Mouse (Mus musculus) liver, embryonic 14.5 days (tissue): ENCODE results near the gene Phactr4. TPM values are rescaled to one million over a fixed set of nuclear protein-coding genes. Genes with fewer than 3 reads are reported as not detected.

ENCODE experiments used
- ATAC-seq: fragments of 200-750 bp; cut with Nextera tagmentation; 2 replicates; pipeline ENCODE4 v1.8.0; 2017; ENCODE audit warnings: moderate number of reproducible peaks, mild to moderate bottlenecking, moderate library complexity; ENCODE audit not compliant: insufficient read depth
- DNase-seq, 3 experiments: peaks; one replicate each; pipeline ENCODE4 v3.0.0-alpha.2; 2012 to 2013; ENCODE audit warnings: low read depth in 3 of 3, low spot score in 3 of 3
- H3K27ac ChIP-seq: fragments of 300-500 bp; sonication (generic); 2 replicates; pipeline ENCODE4 v1.5.1; 2014; ENCODE audit warnings: moderate library complexity, mild to moderate bottlenecking, control low read depth, inconsistent platforms
- H3K27me3 ChIP-seq: fragments of 300-500 bp; sonication (generic); 2 replicates; pipeline ENCODE4 v1.6.1; 2014; ENCODE audit warnings: mild to moderate bottlenecking, low read length, moderate library complexity; ENCODE audit not compliant: control insufficient read depth, insufficient read depth
- H3K36me3 ChIP-seq: fragments of 300-500 bp; sonication (generic); replicated peaks from 2 replicates; pipeline ENCODE4 v1.6.1; 2014; ENCODE audit warnings: low read depth; ENCODE audit not compliant: control insufficient read depth, insufficient read depth
- H3K4me1 ChIP-seq, 2 experiments: fragments of 200-500 bp in 1 of 2; fragments of 300-500 bp in 1 of 2; sonication (generic) in 1 of 2; replicated peaks; 2 replicates each; pipeline ENCODE4 v1.6.1; 2012 to 2014; ENCODE audit warnings: antibody characterized with exemption in 1 of 2, inconsistent platforms in 1 of 2, low read length in 1 of 2; ENCODE audit not compliant: control insufficient read depth in 2 of 2, insufficient read depth in 2 of 2
- H3K4me2 ChIP-seq: fragments of 300-500 bp; sonication (generic); 2 replicates; pipeline ENCODE4 v1.6.1; 2014; ENCODE audit warnings: low read depth, mild to moderate bottlenecking, control low read depth, moderate library complexity
- H3K4me3 ChIP-seq, 2 experiments: fragments of 200-500 bp in 1 of 2; fragments of 300-500 bp in 1 of 2; sonication (generic) in 1 of 2; 2 replicates each; pipeline ENCODE4 v1.5.1; 2012 to 2014; ENCODE audit warnings: low read depth in 2 of 2, low read length in 2 of 2, mild to moderate bottlenecking in 2 of 2, control low read depth in 1 of 2, inconsistent platforms in 1 of 2, moderate library complexity in 1 of 2; ENCODE audit not compliant: insufficient read depth in 1 of 2
- H3K9ac ChIP-seq: fragments of 300-500 bp; sonication (generic); replicated peaks from 2 replicates; pipeline ENCODE4 v1.6.1; 2014; ENCODE audit warnings: mild to moderate bottlenecking, control low read depth, moderate library complexity
- H3K9me3 ChIP-seq: fragments of 300-500 bp; sonication (generic); 2 replicates; pipeline ENCODE4 v1.6.1; 2016; ENCODE audit warnings: low read length, mixed read lengths; ENCODE audit not compliant: control insufficient read depth
- CTCF ChIP-seq: IDR thresholded peaks from 2 replicates; pipeline ENCODE4 v1.5.1; 2016; ENCODE audit warnings: antibody characterized with exemption, low read depth, control low read depth
- EP300 ChIP-seq: IDR thresholded peaks from 2 replicates; pipeline ENCODE4 v1.6.1; 2016; ENCODE audit warnings: antibody characterized with exemption, low read depth
- WGBS: fragments of 180-500 bp; shearing (Covaris S2); extraction: QIAGEN DNeasy Blood & Tissue Kit; methylation state at CpG from one replicate; pipeline ENCODE4 v1.1.7; 2014; ENCODE audit not compliant: insufficient replicate concordance; 5-methylcytosine and 5-hydroxymethylcytosine counted together
- polyA plus RNA-seq, 2 experiments: library from polyadenylated mRNA; depleted of rRNA in 1 of 2; stranded (reverse) in 1 of 2; unstranded in 1 of 2; fragments of >200 nt; fragmentation: Nextera tagmentation in 1 of 2; extraction: Ambion mirVana in 1 of 2; gene quantifications; 2 replicates each; pipeline versions ENCODE4 v1.2.1 to v1.2.3; 2012 to 2014

The Phactr4 gene
- polyA plus RNA-seq (2012; rRNA removed) (6.2 and 7.4 TPM in 2 replicates), polyA plus RNA-seq (2014; fragmentation: Nextera tagmentation; extraction: Ambion mirVana) (10.9 and 14.0 TPM in 2 replicates)

GRCm38 (mm10) chr4:132421923-132422782 is at the start of gene Phactr4:
Gene Phactr4 (minus strand): TSS chr4:132422489.
- TF ChIP-seq CTCF, result no peak
- peak within 1 kb of the TSS; percentile 89 for H3K9ac ChIP-seq
- no peaks in the 10 kb centered on the region for H3K36me3 ChIP-seq
- H3K4me3 ChIP-seq, result peak within 1 kb of the TSS; percentile 79
- peaks cover 27 to 29% of the 10 kb centered on the region in 2 experiments for H3K4me1 ChIP-seq
- H3K9me3 ChIP-seq, result no peaks in the 10 kb centered on the region
- H3K27ac ChIP-seq, result peak within 1 kb of the TSS; percentile 71
- peak within 1 kb of the TSS; percentile 88 for H3K4me2 ChIP-seq
- H3K27me3 ChIP-seq, result no peaks in the 10 kb centered on the region
- DNase-seq (peak; percentile 74 to 80 (median 79)), ATAC-seq (peak; percentile 92)
- WGBS, result under 1% methylated on average over 70 of the region's 73 CpGs

GRCm38 (mm10) chr4:132469873-132470272 is 47.6 kb upstream of the Phactr4 start:
- Histone ChIP-seq H3K27me3 (no peaks in the 10 kb centered on the region), H3K4me1 (peaks cover 0 to 17% of the 10 kb centered on the region in 2 experiments; a peak in 3 of 4 replicates), H3K4me2 (no peak overlapping the region), H3K36me3 (no peaks in the 10 kb centered on the region), H3K9me3 (no peaks in the 10 kb centered on the region), H3K4me3 (no peak overlapping the region), H3K9ac (no peak overlapping the region), H3K27ac (no peak overlapping the region)
- ATAC-seq, result peak; percentile 34; the same call in 1 of the 2 replicates
- no peak for DNase-seq
- WGBS, result 1% methylated on average over 3 of the region's 3 CpGs
- no peak for TF ChIP-seq CTCF
- TF ChIP-seq EP300, result no peak

GRCm38 (mm10) chr4:132464255-132464613 is 41.9 kb upstream of the Phactr4 start:
- DNase-seq (no peak), ATAC-seq (no peak)
- peaks cover 7% of the 10 kb centered on the region in 2 experiments for H3K4me1 ChIP-seq
- peaks cover 23% of the 10 kb centered on the region for H3K36me3 ChIP-seq
- 2% methylated on average over 5 of the region's 5 CpGs for WGBS
- H3K4me2 ChIP-seq, result peak overlapping the region; percentile 78
- H3K27me3 ChIP-seq, result no peaks in the 10 kb centered on the region
- TF ChIP-seq CTCF, result no peak
- no peak for TF ChIP-seq EP300
- peak overlapping the region; percentile 4 for H3K27ac ChIP-seq
- peak overlapping the region; percentile 75 to 87; a peak in 3 of 4 replicates for H3K4me3 ChIP-seq
- peak overlapping the region; percentile 10 for H3K9ac ChIP-seq
- no peaks in the 10 kb centered on the region for H3K9me3 ChIP-seq

- H3K4me2 ChIP-seq, result peak within 1 kb of the TSS; percentile 78
- peaks cover 6 to 7% of the 10 kb centered on the region in 2 experiments for H3K4me1 ChIP-seq
- H3K36me3 ChIP-seq, result peaks cover 27% of the 10 kb centered on the region
- H3K9ac ChIP-seq, result peak within 1 kb of the TSS; percentile 85
- H3K27ac ChIP-seq, result peak within 1 kb of the TSS; percentile 57
- ATAC-seq (peak; percentile 88), DNase-seq (peak; percentile 91 to 94 (median 91))
- H3K9me3 ChIP-seq, result no peaks in the 10 kb centered on the region
- H3K4me3 ChIP-seq, result peak within 1 kb of the TSS; percentile 75 to 87
- no peaks in the 10 kb centered on the region for H3K27me3 ChIP-seq
- WGBS, result under 1% methylated on average over 44 of the region's 44 CpGs
- TF ChIP-seq CTCF, result peak; percentile 63
- peak; percentile 41; the same call in 1 of the 2 replicates for TF ChIP-seq EP300
These were observed 41.4 kb upstream of the Phactr4 start, which contains the start of gene Med18 for GRCm38 (mm10) chr4:132463430-132464254. Gene Med18 (minus strand): TSS chr4:132463921.
